Mouse (Mus musculus): Measurements from ENCODE around the gene Agpat2. TPM values are rescaled to one million over a fixed set of nuclear protein-coding genes. Genes with fewer than 3 reads are reported as not detected.

Gene Agpat2
- polyA plus RNA-seq, 1 experiment from 2014 or later: 13.2 TPM

DNA sequence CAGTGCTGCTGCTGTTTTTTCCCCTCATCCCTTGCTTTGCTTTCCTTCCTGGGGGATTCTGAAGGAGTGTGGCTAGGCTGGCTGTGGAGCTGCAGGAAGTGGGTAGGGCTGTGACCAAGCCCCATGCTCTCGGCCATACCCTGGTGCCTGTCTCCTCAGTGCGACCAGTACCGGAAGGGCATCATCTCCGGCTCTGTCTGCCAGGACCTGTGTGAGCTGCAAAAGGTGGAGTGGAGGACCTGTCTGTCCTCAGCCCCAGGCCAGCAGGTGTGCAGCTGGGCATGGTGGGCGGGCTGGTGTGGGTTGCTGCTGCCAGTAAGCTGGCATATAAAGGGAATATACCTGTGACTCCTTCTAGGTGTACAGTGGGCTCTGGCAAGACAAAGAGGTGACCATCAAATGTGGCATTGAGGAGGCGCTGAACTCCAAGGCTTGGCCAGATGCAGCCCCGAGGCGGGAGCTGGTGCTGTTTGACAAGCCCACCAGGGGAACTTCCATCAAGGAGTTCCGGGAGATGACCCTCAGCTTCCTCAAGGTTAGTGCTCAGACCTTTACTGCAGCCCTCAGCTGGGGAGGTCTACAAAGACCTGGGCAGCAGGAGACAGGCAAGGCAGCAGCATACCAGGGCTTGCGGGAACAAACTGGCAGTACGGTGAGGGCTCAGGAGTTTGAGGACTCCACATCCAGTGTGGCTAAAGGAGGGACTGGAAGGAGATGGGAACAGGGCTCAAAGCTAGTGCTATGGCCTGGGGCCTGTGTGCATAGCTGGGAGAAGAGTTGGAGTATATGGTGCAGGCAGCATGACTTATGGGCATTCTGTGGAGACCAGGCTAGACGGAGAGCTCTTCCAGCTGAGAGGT, 30.6 kb upstream of the Agpat2 start:
- DNase-seq (ENCODE audit: low spot score): no peak
- Histone ChIP-seq H3K27ac (no peak overlapping the region; the same call in 1 of the 2 replicates), H3K4me3 (peak overlapping the region; percentile 6; the same call in 1 of the 2 replicates), H3K9me3 (replicated peaks) (no peaks in the 10 kb centered on the region), H3K27me3 (ENCODE audit: low read depth, poor library complexity, severe bottlenecking) (no peaks in the 10 kb centered on the region), H3K4me1 (peaks cover 58% of the 10 kb centered on the region), H3K36me3 (peaks cover 76% of the 10 kb centered on the region)
- 66% methylated on average over 12 of the region's 12 CpGs for WGBS

DNA sequence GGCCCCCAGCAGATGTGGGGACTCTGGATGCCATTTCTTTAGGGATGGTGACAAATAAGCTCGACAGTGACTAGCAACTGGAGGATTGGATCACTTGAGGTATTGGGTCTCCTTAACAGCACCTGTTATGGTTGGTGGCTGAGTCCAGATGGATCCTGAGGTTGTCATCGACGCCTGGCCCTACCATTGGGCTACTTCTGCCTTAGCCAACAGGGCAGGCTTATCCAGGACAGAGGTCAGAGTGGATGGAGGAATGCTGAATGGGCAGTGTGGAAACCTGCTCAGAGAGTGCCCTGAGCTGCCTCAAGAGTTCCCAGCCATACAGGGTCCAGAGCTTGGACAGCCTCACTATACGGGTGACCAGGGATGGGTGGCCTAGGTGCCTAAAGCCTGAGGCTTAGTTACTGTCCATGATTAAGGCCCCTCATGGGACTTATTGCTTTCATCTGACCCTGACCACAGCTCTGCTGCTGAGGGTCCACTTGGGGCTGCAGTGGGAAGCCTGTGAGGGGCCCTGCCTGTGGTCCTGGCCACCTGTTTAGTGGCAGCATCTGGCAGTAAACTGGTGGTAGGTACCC, 29.8 kb upstream of the Agpat2 start:
- no peak for DNase-seq (ENCODE audit: low spot score)
- H3K4me3 ChIP-seq: no peak overlapping the region
- H3K27ac ChIP-seq: no peak overlapping the region
- peaks cover 74% of the 10 kb centered on the region for H3K36me3 ChIP-seq
- 76% methylated on average over 4 of the region's 4 CpGs for WGBS
- peaks cover 63% of the 10 kb centered on the region for H3K4me1 ChIP-seq
- no peaks in the 10 kb centered on the region for H3K9me3 ChIP-seq (replicated peaks)
- no peaks in the 10 kb centered on the region for H3K27me3 ChIP-seq (ENCODE audit: low read depth, poor library complexity, severe bottlenecking)

DNA sequence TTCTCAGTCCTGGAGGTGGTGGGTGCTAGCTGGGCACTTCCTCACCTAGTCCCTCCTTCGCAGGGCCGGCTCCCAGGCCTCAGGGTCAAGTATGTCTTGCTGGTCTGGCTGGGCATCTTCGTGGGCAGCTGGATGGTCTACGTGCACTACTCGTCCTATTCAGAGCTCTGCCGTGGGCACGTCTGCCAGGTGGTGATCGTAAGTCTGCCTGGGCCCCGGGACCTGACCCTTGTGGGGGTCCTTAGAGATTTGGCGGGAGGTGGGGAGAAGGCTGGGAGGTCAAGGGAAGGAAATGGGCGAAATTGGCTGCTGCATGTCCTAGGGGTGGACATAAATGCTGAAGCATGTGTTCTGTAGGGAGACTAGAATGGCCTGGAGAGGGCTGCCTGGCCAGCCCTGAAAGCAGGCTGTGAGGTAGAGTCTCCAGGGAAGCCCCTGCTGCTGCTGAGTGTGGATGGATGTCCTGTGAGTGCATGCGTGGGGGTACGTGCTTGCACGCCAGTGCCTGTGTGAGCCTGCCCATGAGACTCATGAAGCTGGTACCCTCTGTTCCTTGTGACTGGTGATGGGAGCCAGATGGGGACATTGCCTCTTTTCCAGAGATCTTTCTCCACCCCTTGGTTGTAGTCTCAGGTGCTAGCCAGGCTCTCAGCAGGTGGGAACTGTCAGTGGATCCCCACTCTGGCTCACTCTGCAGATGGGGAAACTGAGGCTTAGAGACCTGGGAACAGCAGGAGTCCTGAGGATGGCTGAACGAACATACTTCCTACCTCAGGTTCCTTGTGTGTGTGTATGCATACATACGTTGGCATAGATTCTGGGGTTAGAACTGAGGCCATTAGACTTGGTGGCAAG, 28.6 kb upstream of the Agpat2 start:
- Histone ChIP-seq H3K4me3 (no peak overlapping the region), H3K36me3 (peaks cover 61% of the 10 kb centered on the region), H3K27ac (no peak overlapping the region), H3K27me3 (ENCODE audit: low read depth, poor library complexity, severe bottlenecking) (no peaks in the 10 kb centered on the region), H3K4me1 (peaks cover 63% of the 10 kb centered on the region), H3K9me3 (replicated peaks) (no peaks in the 10 kb centered on the region)
- DNase-seq (ENCODE audit: low spot score): no peak
- WGBS: 90% methylated on average over 16 of the region's 16 CpGs

DNA sequence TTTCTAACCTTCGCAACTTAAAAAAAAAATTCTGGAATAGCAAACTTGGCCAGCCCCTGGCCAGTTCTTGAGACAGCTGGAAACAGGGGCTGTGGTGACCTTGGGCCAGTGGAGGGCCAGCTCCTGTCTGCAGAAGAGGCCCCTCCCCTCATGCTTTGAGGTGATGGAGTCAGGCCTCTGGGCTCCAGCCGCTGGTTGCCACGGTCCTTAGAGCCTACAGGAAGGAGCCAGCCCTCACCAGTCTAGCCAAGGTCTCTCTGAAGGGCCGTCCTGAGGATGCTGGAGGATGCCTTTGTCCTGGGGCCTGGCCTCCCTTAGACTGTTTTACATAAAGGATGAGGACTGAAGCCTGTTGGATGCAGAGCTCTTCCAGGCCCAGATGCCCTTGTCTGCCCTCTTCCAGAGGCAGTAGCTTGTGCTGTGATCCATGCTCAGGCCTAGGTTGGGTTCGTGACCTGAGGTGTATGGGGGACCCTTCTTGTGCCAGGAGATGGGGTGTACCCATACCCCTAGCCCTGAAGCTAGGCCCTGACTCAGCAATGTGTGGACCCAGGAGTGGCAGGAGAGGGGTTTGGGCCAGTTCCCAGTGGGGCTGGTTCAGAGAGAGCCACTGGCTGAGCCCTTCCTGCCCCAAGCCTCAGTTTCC, 24.7 kb upstream of the Agpat2 start:
- H3K36me3 ChIP-seq: peaks cover 23% of the 10 kb centered on the region
- H3K4me3 ChIP-seq: peak overlapping the region; percentile 78
- 21% methylated on average over 5 of the region's 5 CpGs for WGBS
- peaks cover 45% of the 10 kb centered on the region for H3K4me1 ChIP-seq
- H3K27me3 ChIP-seq (ENCODE audit: low read depth, poor library complexity, severe bottlenecking): peaks cover 11% of the 10 kb centered on the region; the same call in 1 of the 2 replicates
- DNase-seq (ENCODE audit: low spot score): peak; percentile 64
- no peaks in the 10 kb centered on the region for H3K9me3 ChIP-seq (replicated peaks)
- H3K27ac ChIP-seq: peak overlapping the region; percentile 93

DNA sequence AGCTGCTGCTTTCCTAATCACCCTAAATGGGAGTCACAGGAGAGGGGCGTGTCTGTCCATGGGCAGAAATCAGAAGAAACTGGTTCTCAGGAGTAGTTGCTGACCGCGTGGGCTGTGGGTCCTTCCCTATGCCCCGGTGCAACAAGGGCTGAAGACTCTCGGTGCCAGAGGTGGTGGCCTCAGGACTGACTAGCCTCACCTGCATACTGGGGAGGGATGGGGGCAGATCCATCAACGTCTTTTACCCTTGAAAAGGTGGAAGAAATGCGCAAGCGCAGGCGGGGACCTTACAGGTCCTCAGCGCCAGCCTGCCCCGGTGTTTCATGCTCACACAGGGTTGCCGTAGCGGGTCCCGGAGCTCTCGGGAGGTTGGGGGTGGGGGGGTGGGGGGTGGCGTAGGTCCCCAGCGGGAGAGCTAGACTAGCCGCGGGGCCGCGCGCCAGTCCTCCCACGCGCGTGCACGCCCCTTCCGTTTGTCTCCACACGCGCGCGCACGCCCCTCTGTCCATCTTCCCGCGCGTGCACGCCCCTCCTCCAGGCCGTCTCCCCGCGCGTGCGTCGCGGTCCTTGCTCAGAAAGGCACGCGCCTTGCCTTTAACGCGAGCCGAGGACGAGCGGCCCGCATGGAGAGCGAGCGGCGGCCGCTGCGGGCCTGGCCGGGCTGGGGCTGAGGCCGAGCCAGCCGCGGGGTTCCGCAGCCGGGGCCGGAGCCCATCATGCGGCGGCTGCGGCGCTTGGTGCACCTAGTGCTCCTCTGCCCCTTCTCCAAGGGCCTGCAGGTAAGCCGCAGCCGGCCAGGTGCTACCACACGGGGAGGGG, 23.9 kb upstream of the Agpat2 start, which contains the start of gene Fam69b:
TSS of gene Fam69b (plus strand) at position 537 of the 819 bp plus-strand sequence.
- peak; percentile 88 for DNase-seq (ENCODE audit: low spot score)
- under 1% methylated on average over 70 of the region's 70 CpGs for WGBS
- Histone ChIP-seq H3K9me3 (replicated peaks) (no peaks in the 10 kb centered on the region), H3K27me3 (ENCODE audit: low read depth, poor library complexity, severe bottlenecking) (peaks cover 11% of the 10 kb centered on the region; the same call in 1 of the 2 replicates), H3K36me3 (peaks cover 16% of the 10 kb centered on the region; the same call in 1 of the 2 replicates), H3K4me3 (peak within 1 kb of the TSS; percentile 78), H3K27ac (peak within 1 kb of the TSS; percentile 93), H3K4me1 (peaks cover 42% of the 10 kb centered on the region)

DNA sequence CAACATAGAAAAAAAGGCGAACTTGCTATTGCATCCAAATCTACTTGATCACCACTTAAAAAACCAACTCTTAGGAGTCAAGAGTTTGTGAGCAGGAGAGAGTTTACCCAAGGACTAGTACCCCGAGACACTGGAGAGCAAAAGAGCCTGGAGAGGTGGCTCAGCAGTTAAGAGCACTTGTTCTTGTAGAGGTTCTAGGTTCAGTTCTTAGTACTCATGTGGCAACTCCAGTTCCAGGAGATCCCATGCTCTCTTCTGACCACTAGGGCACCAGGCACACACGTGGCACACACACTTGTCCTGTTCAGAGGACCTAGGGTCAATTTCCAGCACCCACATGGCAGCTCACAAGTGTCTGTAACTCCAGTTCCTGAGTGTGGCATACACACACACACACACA, 21.9 kb upstream of the Agpat2 start:
- H3K4me1 ChIP-seq: peaks cover 35% of the 10 kb centered on the region
- no peaks in the 10 kb centered on the region for H3K9me3 ChIP-seq (replicated peaks)
- H3K27ac ChIP-seq: no peak overlapping the region
- no peak overlapping the region for H3K4me3 ChIP-seq
- H3K36me3 ChIP-seq: no peaks in the 10 kb centered on the region
- no peak for DNase-seq (ENCODE audit: low spot score)
- peaks cover 11% of the 10 kb centered on the region; the same call in 1 of the 2 replicates for H3K27me3 ChIP-seq (ENCODE audit: low read depth, poor library complexity, severe bottlenecking)
- WGBS: 65% methylated on average over 3 of the region's 3 CpGs

DNA sequence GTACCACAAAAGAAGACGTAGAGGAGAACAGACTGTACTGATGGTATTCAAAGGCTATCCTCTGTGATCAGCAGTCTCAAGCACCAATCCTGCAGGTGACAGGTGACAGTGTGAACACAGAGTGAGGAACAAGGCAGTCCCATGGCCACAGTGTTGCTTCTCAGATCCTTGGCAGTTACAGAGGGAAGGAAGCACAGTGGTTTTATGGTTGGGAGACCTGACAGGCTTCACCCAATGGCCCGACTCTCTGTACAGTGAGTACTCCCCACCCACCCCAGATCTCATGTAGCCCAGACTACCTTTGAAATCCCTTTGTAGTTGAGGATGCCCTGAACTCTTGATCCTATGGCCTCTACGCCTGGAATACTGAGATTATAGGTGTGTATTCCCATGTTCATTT, 21.2 kb upstream of the Agpat2 start:
- no peaks in the 10 kb centered on the region for H3K36me3 ChIP-seq
- H3K27me3 ChIP-seq (ENCODE audit: low read depth, poor library complexity, severe bottlenecking): peaks cover 11% of the 10 kb centered on the region; the same call in 1 of the 2 replicates
- 88% methylated on average over 3 of the region's 3 CpGs for whole genome bisulfite sequencing
- no peak overlapping the region for H3K4me3 ChIP-seq
- no peaks in the 10 kb centered on the region for H3K9me3 ChIP-seq (replicated peaks)
- no peak for DNase-seq (ENCODE audit: low spot score)
- H3K4me1 ChIP-seq: peaks cover 29% of the 10 kb centered on the region
- H3K27ac ChIP-seq: no peak overlapping the region

DNA sequence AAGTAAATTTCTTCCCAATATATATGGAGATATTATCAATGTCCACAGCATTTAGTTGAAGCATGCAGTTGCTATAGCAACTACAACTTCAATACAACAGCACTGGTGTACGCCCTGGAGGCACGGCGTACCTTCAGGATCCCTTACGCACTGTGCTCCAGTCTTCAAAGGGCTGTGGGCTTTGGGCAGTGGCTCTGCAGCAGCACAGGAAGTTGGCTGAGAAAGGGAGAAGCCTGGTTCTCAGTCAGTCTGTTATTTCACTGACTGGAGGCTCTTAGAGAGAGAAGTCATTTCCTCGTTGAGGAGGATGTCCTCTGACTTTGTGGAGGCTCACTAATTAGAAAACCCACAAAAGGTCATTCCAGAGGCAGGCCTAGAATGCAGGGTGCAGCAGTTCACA, 18.8 kb upstream of the Agpat2 start:
- DNase-seq (ENCODE audit: low spot score): no peak
- Histone ChIP-seq H3K9me3 (replicated peaks) (no peaks in the 10 kb centered on the region), H3K36me3 (no peaks in the 10 kb centered on the region), H3K27me3 (ENCODE audit: low read depth, poor library complexity, severe bottlenecking) (peaks cover 17% of the 10 kb centered on the region), H3K4me1 (peaks cover 5% of the 10 kb centered on the region), H3K4me3 (no peak overlapping the region), H3K27ac (no peak overlapping the region)
- WGBS: 69% methylated on average over 5 of the region's 5 CpGs

DNA sequence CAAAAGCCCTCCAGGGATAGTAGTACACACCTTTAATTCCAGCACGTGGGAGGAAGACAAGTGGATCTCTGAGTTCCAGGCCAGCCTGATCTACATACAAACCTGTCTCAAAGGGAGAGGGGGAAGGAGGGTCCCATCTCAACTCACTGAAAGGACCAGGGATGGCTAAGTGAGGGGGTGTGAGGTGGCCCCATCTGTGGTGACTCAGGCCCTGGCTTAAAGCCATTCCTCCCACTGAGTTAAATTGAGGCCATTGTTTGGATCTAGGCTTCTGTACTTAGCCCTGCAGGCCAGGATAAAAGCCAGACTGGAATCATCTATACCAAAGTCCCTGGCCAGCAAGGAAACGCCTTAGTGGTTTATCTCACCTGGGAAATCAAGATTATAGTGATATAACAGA, 17.0 kb upstream of the Agpat2 start:
- peaks cover 6% of the 10 kb centered on the region; the same call in 1 of the 2 replicates for H3K27me3 ChIP-seq (ENCODE audit: low read depth, poor library complexity, severe bottlenecking)
- H3K4me3 ChIP-seq: no peak overlapping the region
- no peaks in the 10 kb centered on the region for H3K9me3 ChIP-seq (replicated peaks)
- no peak overlapping the region for H3K27ac ChIP-seq
- WGBS: 58% methylated on average over 2 of the region's 2 CpGs
- no peaks in the 10 kb centered on the region for H3K36me3 ChIP-seq
- no peaks in the 10 kb centered on the region; the same call in 1 of the 2 replicates for H3K4me1 ChIP-seq
- no peak for DNase-seq (ENCODE audit: low spot score)

DNA sequence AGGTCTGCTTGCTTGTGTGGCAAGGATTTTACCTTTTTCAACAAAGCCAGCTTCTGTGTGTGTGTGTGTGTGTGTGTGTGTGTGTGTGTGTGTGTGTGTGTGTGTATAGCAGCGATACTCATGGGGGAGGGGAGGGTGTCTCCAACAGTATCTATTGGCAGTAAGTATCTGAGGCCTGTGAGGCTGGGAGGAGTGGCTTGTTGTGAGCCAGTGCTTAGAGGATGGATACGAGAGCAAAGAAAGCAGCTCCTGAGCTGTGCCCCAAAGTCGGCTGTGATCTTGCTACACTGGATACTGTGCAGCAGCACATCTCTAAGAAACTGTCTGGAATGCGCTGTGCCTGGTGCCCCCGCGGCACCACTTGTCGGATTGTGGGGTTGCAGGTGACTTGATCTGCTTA, 13.7 kb upstream of the Agpat2 start:
- Histone ChIP-seq H3K36me3 (no peaks in the 10 kb centered on the region), H3K4me3 (no peak overlapping the region), H3K27ac (no peak overlapping the region), H3K9me3 (replicated peaks) (no peaks in the 10 kb centered on the region), H3K27me3 (ENCODE audit: low read depth, poor library complexity, severe bottlenecking) (peaks cover 6% of the 10 kb centered on the region; the same call in 1 of the 2 replicates), H3K4me1 (no peaks in the 10 kb centered on the region; the same call in 1 of the 2 replicates)
- DNase-seq (ENCODE audit: low spot score): no peak
- WGBS: 62% methylated on average over 7 of the region's 7 CpGs

DNA sequence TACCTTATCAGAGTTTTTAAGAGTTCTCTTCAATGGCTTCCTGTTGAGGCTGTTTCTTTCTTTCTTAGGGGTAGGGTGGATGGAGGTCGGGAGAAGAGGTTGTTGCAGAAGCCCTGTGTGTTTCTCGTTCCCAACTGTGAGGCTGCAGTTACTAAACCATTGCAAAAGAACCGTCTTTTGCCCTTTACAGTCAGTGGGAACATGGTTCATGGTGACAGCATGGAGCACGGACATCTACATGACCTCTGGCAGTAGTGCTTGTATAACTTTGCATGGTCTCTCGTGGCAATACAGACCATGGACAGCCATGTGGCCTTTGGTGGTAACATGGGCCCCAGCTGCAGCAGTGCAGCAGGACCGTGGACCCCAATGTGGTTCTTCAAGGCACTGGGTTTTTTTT, 13.1 kb upstream of the Agpat2 start:
- no peak overlapping the region for H3K27ac ChIP-seq
- H3K27me3 ChIP-seq (ENCODE audit: low read depth, poor library complexity, severe bottlenecking): peaks cover 6% of the 10 kb centered on the region; the same call in 1 of the 2 replicates
- no peaks in the 10 kb centered on the region for H3K9me3 ChIP-seq (replicated peaks)
- no peak for DNase-seq (ENCODE audit: low spot score)
- WGBS: 79% methylated on average over 6 of the region's 6 CpGs
- H3K4me1 ChIP-seq: no peaks in the 10 kb centered on the region
- H3K4me3 ChIP-seq: no peak overlapping the region
- H3K36me3 ChIP-seq: no peaks in the 10 kb centered on the region

Measured in limb, embryonic 10.5 days (tissue).